Mouse (Mus musculus): ENCODE measurements around the gene Tnrc6c. TPM values are rescaled to one million over a fixed set of nuclear protein-coding genes. Genes with fewer than 3 reads are reported as not detected.

Tnrc6c gene
- 26.4 and 31.1 TPM in 2 replicates for polyA plus RNA-seq (2012; ENCODE audit: low replicate concordance)

GRCm38 (mm10) chr11:117653491-117654351 is at the start of gene Tnrc6c:
Gene Tnrc6c, plus strand, starts transcription at chr11:117654289.

GRCm38 (mm10) chr11:117781993-117782704 is 128.1 kb downstream of the Tnrc6c start, which contains the start of the genes Tmc8 and Tmc6:
Gene Tmc8, plus strand, starts transcription at chr11:117782076.
Gene Tmc6, minus strand, starts transcription at chr11:117782198.

GRCm38 (mm10) chr11:117797511-117798159 is 143.5 kb downstream of the Tnrc6c start, which contains the start of gene 6030468B19Rik:
Gene 6030468B19Rik, plus strand, starts transcription at chr11:117797660.

GRCm38 (mm10) chr11:117809407-117810311 is 155.6 kb downstream of the Tnrc6c start, which contains the start of the genes Gm20708 and Syngr2:
Gene Gm20708, plus strand, starts transcription at chr11:117809668.
Gene Syngr2, plus strand, starts transcription at chr11:117809668.

Other genes with a start within 250 kb of the Tnrc6c start
- not detected in 2 replicates for gene Gm11733, start 169.9 kb upstream of the Tnrc6c start, polyA plus RNA-seq (2012; ENCODE audit: low replicate concordance)
- 398 and 573 TPM in 2 replicates for gene Tmc8, start 127.8 kb downstream of the Tnrc6c start, polyA plus RNA-seq (2012; ENCODE audit: low replicate concordance)
- 153 and 298 TPM in 2 replicates for gene Tmc6, start 127.9 kb downstream of the Tnrc6c start, polyA plus RNA-seq (2012; ENCODE audit: low replicate concordance)
- gene 6030468B19Rik, start 143.4 kb downstream of the Tnrc6c start, polyA plus RNA-seq (2012; ENCODE audit: low replicate concordance) = 66.8 and 105 TPM in 2 replicates
- 0.69 and 2.2 TPM in 2 replicates for gene Gm20708, start 155.4 kb downstream of the Tnrc6c start, polyA plus RNA-seq (2012; ENCODE audit: low replicate concordance)
- 152 and 162 TPM in 2 replicates for gene Syngr2, start 155.4 kb downstream of the Tnrc6c start, polyA plus RNA-seq (2012; ENCODE audit: low replicate concordance)
- 2.8 and 18.0 TPM in 2 replicates for gene Afmid, start 171.6 kb downstream of the Tnrc6c start, polyA plus RNA-seq (2012; ENCODE audit: low replicate concordance)
- gene Tk1, start 171.8 kb downstream of the Tnrc6c start, polyA plus RNA-seq (2012; ENCODE audit: low replicate concordance) = 50.5 and 122 TPM in 2 replicates
- gene Birc5, start 195.0 kb downstream of the Tnrc6c start, polyA plus RNA-seq (2012; ENCODE audit: low replicate concordance) = 28.6 and 111 TPM in 2 replicates
- gene Tmem235, start 206.5 kb downstream of the Tnrc6c start, polyA plus RNA-seq (2012; ENCODE audit: low replicate concordance) = 0.09 TPM in 1 of 2 replicates, not detected in the other
- gene Tha1, start 219.2 kb downstream of the Tnrc6c start, polyA plus RNA-seq (2012; ENCODE audit: low replicate concordance) = 3.1 TPM in 2 replicates